Mouse (Mus musculus) heart, embryonic 14.5 days (tissue): ENCODE measurements around the gene Slc13a2. TPM values are rescaled to one million over a fixed set of nuclear protein-coding genes. Genes with fewer than 3 reads are reported as not detected.

ENCODE experiments used
- ATAC-seq: fragments of 200-750 bp; cut with Nextera tagmentation; 2 replicates; pipeline ENCODE4 v1.8.0; 2017; ENCODE audit warnings: low read depth, moderate TSS enrichment; ENCODE audit not compliant: insufficient number of reproducible peaks, insufficient read depth, low FRiP score
- H3K27ac ChIP-seq, 2 experiments: fragments of 200-500 bp in 1 of 2; fragments of 300-500 bp in 1 of 2; sonication (generic) in 1 of 2; replicated peaks in 1 of 2; 2 replicates each; pipeline ENCODE4 v1.5.1; 2012 to 2014; ENCODE audit warnings: low read depth in 2 of 2, low read length in 2 of 2, control low read depth in 1 of 2, mild to moderate bottlenecking in 1 of 2, mixed read lengths in 1 of 2; ENCODE audit not compliant: control insufficient read depth in 1 of 2, insufficient read depth in 1 of 2
- H3K27me3 ChIP-seq: fragments of 300-500 bp; sonication (generic); 2 replicates; pipeline ENCODE4 v1.6.1; 2014; ENCODE audit warnings: mild to moderate bottlenecking, low read length, control low read depth; ENCODE audit not compliant: control insufficient read depth, insufficient read depth
- H3K36me3 ChIP-seq: fragments of 300-500 bp; sonication (generic); 2 replicates; pipeline ENCODE4 v1.6.1; 2014; ENCODE audit warnings: mild to moderate bottlenecking, control low read depth, low read length, mixed read lengths; ENCODE audit not compliant: control insufficient read depth, insufficient read depth
- H3K4me1 ChIP-seq, 2 experiments: fragments of 200-500 bp in 1 of 2; fragments of 300-500 bp in 1 of 2; sonication (generic) in 1 of 2; 2 replicates each; pipeline ENCODE4 v1.6.1; 2012 to 2014; ENCODE audit warnings: low read length in 2 of 2, control low read depth in 1 of 2, mixed read lengths in 1 of 2; ENCODE audit not compliant: control insufficient read depth in 2 of 2, insufficient read depth in 2 of 2
- H3K4me2 ChIP-seq: fragments of 300-500 bp; sonication (generic); 2 replicates; pipeline ENCODE4 v1.6.1; 2014; ENCODE audit warnings: mild to moderate bottlenecking, low read length
- H3K4me3 ChIP-seq, 2 experiments: fragments of 200-500 bp in 1 of 2; fragments of 300-500 bp in 1 of 2; sonication (generic) in 1 of 2; 2 replicates each; pipeline ENCODE4 v1.5.1; 2012 to 2014; ENCODE audit warnings: low read length in 2 of 2, mild to moderate bottlenecking in 2 of 2, control low read depth in 1 of 2, low read depth in 1 of 2, moderate library complexity in 1 of 2; ENCODE audit not compliant: control insufficient read depth in 1 of 2, insufficient read depth in 1 of 2
- H3K9ac ChIP-seq: fragments of 300-500 bp; sonication (generic); 2 replicates; pipeline ENCODE4 v1.6.1; 2014; ENCODE audit warnings: mild to moderate bottlenecking, low read length
- H3K9me3 ChIP-seq: fragments of 300-500 bp; sonication (generic); 2 replicates; pipeline ENCODE4 v1.6.1; 2016; ENCODE audit warnings: low read length, control low read depth; ENCODE audit not compliant: control insufficient read depth
- WGBS: fragments of 180-500 bp; shearing (Covaris S2); extraction: QIAGEN DNeasy Blood & Tissue Kit; methylation state at CpG from one replicate; pipeline ENCODE4 v1.1.7; 2014; 5-methylcytosine and 5-hydroxymethylcytosine counted together
- polyA plus RNA-seq: library from polyadenylated mRNA; unstranded; fragments of >200 nt; fragmentation: Nextera tagmentation; extraction: Ambion mirVana; gene quantifications from 2 replicates; pipeline ENCODE4 v1.2.1, GENCODE M21; 2014

Gene Slc13a2
- polyA plus RNA-seq, 1 experiment from 2014 or later = not detected

GRCm38 (mm10) chr11:78348474-78348873, 73.5 kb downstream of the Slc13a2 start:
- 71% methylated on average over 7 of the region's 7 CpGs for WGBS

GRCm38 (mm10) chr11:78347908-78348307, 74.1 kb downstream of the Slc13a2 start:
- Histone ChIP-seq H3K27me3 (no peaks in the 10 kb centered on the region), H3K9ac (no peak overlapping the region), H3K4me3 (no peak overlapping the region), H3K27ac (no peak overlapping the region), H3K9me3 (no peaks in the 10 kb centered on the region), H3K4me1 (peaks cover 23 to 43% of the 10 kb centered on the region in 2 experiments), H3K36me3 (peaks cover 16% of the 10 kb centered on the region), H3K4me2 (no peak overlapping the region)
- whole genome bisulfite sequencing = 74% methylated on average over 9 of the region's 9 CpGs
- no peak for ATAC-seq

More at GRCm38 (mm10) chr11:78348474-78348873, 73.5 kb downstream of the Slc13a2 start:
- H3K9me3 ChIP-seq = no peaks in the 10 kb centered on the region
- no peak overlapping the region for H3K4me2 ChIP-seq
- no peaks in the 10 kb centered on the region for H3K27me3 ChIP-seq
- no peak for ATAC-seq
- no peak overlapping the region for H3K27ac ChIP-seq
- H3K4me1 ChIP-seq = peaks cover 23 to 40% of the 10 kb centered on the region in 2 experiments
- H3K9ac ChIP-seq = no peak overlapping the region
- no peak overlapping the region for H3K4me3 ChIP-seq
- H3K36me3 ChIP-seq = peaks cover 16% of the 10 kb centered on the region

Other genes starting within 250 kb of the Slc13a2 start
- 11.5 and 12.4 TPM in 2 replicates for gene Nek8, start 245.5 kb downstream of the Slc13a2 start, polyA plus RNA-seq
- gene Tlcd1, start 245.5 kb downstream of the Slc13a2 start, polyA plus RNA-seq = 14.7 and 16.1 TPM in 2 replicates
- 968 and 1,084 TPM in 2 replicates for gene Rpl23a, start 238.6 kb downstream of the Slc13a2 start, polyA plus RNA-seq
- gene Rab34, start 233.8 kb downstream of the Slc13a2 start, polyA plus RNA-seq = 57.1 and 61.8 TPM in 2 replicates
- gene Proca1, start 228.8 kb downstream of the Slc13a2 start, polyA plus RNA-seq = 2.4 and 2.9 TPM in 2 replicates
- 65.2 and 75.8 TPM in 2 replicates for gene Sdf2, start 176.5 kb downstream of the Slc13a2 start, polyA plus RNA-seq
- gene Supt6, start 176.2 kb downstream of the Slc13a2 start, polyA plus RNA-seq = 13.8 and 15.5 TPM in 2 replicates
- gene 2610507B11Rik, start 160.5 kb downstream of the Slc13a2 start, polyA plus RNA-seq = 71.3 and 72.5 TPM in 2 replicates
- 0.23 and 0.70 TPM in 2 replicates for gene BC030499, start 131.4 kb downstream of the Slc13a2 start, polyA plus RNA-seq
- 23.6 and 25.0 TPM in 2 replicates for gene Spag5, start 120.7 kb downstream of the Slc13a2 start, polyA plus RNA-seq
- 28.2 and 30.3 TPM in 2 replicates for gene Aldoc, start 99.2 kb downstream of the Slc13a2 start, polyA plus RNA-seq
- 51.3 and 55.7 TPM in 2 replicates for gene Pigs, start 93.8 kb downstream of the Slc13a2 start, polyA plus RNA-seq
- 38.6 and 43.0 TPM in 2 replicates for gene Unc119, start 78.7 kb downstream of the Slc13a2 start, polyA plus RNA-seq
- not detected in 2 replicates for gene Foxn1, start 35.7 kb downstream of the Slc13a2 start, polyA plus RNA-seq
- gene Slc46a1, start 43.5 kb upstream of the Slc13a2 start, polyA plus RNA-seq = 6.2 and 8.1 TPM in 2 replicates
- gene Sarm1, start 75.5 kb upstream of the Slc13a2 start, polyA plus RNA-seq = 0.11 TPM in 1 of 2 replicates, not detected in the other
- gene Vtn, start 76.9 kb upstream of the Slc13a2 start, polyA plus RNA-seq = 0.15 and 0.34 TPM in 2 replicates
- gene Sebox, start 81.2 kb upstream of the Slc13a2 start, polyA plus RNA-seq = not detected in 2 replicates
- gene Tmem199, start 90.0 kb upstream of the Slc13a2 start, polyA plus RNA-seq = 41.2 and 44.4 TPM in 2 replicates
- 155 and 161 TPM in 2 replicates for gene Poldip2, start 90.0 kb upstream of the Slc13a2 start, polyA plus RNA-seq
- 77.6 and 77.9 TPM in 2 replicates for gene Tnfaip1, start 114.1 kb upstream of the Slc13a2 start, polyA plus RNA-seq
- gene Ift20, start 114.1 kb upstream of the Slc13a2 start, polyA plus RNA-seq = 104 and 112 TPM in 2 replicates
- 51.7 and 54.7 TPM in 2 replicates for gene Tmem97, start 128.6 kb upstream of the Slc13a2 start, polyA plus RNA-seq